Mouse (Mus musculus) adipose tissue, adult 10 weeks (tissue): Measurements from ENCODE around the gene Sbp. TPM values are rescaled to one million over a fixed set of nuclear protein-coding genes. Genes with fewer than 3 reads are reported as not detected.

Experiments
- polyA plus RNA-seq: library from polyadenylated mRNA; stranded (reverse); fragments of 350-450 nt; fragmentation: Illumina TruSeq; extraction: RNeasy Lipid Tissue Mini Kit (QIAGEN cat#74804); gene quantifications from one replicate; pipeline ENCODE4 v1.2.3, GENCODE M21; 2014; ENCODE audit warnings: low read depth, low replicate concordance

Gene Sbp
- not detected for polyA plus RNA-seq

DNA sequence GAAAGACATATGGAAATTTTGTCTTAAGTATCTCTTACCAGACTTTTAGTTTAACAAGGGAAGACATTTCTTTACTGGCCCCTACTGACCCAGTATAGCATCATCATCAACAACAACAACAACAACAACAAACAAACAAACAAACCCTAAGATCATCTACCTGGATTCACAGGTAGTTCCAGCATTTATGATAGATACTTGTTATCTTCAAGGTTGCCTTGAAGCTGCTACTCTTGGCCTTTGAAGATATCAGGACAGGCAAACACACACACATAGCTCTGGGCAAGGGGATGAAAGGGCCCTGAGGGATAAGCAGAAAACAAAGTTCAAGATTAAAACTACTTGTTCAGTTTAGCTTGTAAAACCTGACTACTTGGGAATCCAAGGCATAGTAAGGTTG lies at the start of gene Sbp:
TSS of gene Sbp (plus strand) at position 301 of the 400 bp plus-strand sequence.

DNA sequence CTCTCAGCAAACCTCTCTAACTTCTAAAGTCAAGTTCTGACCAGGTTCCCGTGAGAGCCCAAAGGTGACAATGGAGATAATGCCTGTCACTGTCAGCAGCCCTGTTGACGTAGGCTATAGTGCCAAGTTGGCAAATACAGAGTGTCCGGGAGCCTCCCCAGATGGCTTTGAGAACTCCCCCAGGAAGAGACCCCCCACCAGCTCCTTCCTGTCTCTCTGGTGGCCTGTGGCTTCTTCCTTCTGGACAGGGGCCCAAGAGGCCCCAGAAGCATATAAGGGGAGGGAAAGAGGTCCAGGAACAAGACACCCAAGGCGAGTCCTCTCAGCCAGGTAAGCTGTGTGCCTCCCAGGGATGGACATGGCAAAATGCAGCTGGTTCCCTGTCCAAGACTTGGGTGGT lies 24.3 kb upstream of the Sbp start, which contains the start of gene Dcpp3:
TSS of gene Dcpp3 (plus strand) at position 301 of the 400 bp plus-strand sequence.

DNA sequence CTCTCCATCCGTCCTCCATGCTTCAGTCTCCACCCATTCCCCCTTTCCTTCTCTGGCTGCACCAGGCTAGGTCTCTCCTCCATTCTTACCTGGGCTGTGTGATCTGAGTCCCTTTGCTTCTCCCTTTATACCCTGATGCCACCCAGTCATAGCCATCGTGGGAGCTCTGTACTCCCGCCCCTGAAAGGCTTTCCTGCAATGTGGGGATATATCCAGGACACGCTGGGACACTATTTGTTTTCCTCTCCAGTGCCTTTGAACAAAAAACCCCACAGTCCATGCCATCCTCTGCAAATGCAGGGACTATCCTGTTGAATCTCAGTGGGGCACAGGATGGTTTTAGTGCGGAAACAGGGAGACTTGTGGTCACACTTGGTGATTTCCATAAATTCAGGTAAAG lies 13.7 kb downstream of the Sbp start, which contains the start of gene Sbpl:
TSS of gene Sbpl (minus strand) at position 101 of the 400 bp plus-strand sequence.

DNA sequence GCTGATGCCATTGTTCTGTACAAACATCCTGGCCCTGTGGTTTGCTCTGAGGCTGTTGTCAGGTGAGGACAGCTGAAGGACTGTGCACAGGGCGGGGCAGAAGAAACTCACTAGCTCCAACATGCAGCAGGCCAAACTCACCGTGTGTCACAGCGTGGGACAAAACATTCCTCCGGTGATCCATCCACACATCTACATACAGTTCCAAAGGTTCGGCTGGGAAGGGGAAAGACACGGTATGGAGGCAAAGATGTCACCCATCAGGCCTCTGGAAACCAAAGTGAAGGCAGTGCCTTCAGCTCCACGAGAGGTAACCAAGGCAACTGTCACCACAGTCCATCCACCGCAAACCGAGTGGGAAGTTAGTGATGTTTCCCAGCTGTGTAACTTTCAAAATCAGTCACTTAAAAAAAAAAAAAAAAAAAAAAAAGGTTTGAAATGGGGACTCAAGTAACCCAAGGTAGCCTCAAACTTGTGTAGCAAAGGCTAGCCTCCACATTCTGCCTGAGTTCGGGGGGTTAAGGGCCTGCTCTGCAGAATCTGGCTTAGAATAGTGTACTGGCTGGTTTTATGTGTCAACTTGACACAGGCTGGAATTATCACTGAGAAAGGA lies 38.9 kb downstream of the Sbp start, which contains the start of gene Prss30:
TSS of gene Prss30 (minus strand) at position 270 of the 613 bp plus-strand sequence.

Other genes with a start within 250 kb of the Sbp start
- gene 1520401A03Rik, start 218.9 kb upstream of the Sbp start, polyA plus RNA-seq: 0.30 TPM
- 8.8 TPM for gene Pkmyt1, start 215.3 kb upstream of the Sbp start, polyA plus RNA-seq
- 19.4 TPM for gene Paqr4, start 200.8 kb upstream of the Sbp start, polyA plus RNA-seq
- gene Kremen2, start 195.8 kb upstream of the Sbp start, polyA plus RNA-seq: 0.24 TPM
- gene Flywch1, start 170.1 kb upstream of the Sbp start, polyA plus RNA-seq: 65.6 TPM
- gene Flywch2, start 155.6 kb upstream of the Sbp start, polyA plus RNA-seq: 16.1 TPM
- gene Srrm2, start 151.1 kb upstream of the Sbp start, polyA plus RNA-seq: 339 TPM
- 387 TPM for gene Elob, start 112.5 kb upstream of the Sbp start, polyA plus RNA-seq
- 1.4 TPM for gene Prss33, start 105.6 kb upstream of the Sbp start, polyA plus RNA-seq
- gene Prss32, start 97.8 kb upstream of the Sbp start, polyA plus RNA-seq: not detected
- 0.55 TPM for gene Prss41, start 97.5 kb upstream of the Sbp start, polyA plus RNA-seq
- 1.1 TPM for gene Prss21, start 73.6 kb upstream of the Sbp start, polyA plus RNA-seq
- not detected for gene Dcpp1, start 60.8 kb upstream of the Sbp start, polyA plus RNA-seq
- gene Dcpp2, start 60.8 kb upstream of the Sbp start, polyA plus RNA-seq: not detected
- gene Dcpp3, start 24.2 kb upstream of the Sbp start, polyA plus RNA-seq: not detected
- not detected for gene Sbpl, start 13.6 kb downstream of the Sbp start, polyA plus RNA-seq
- not detected for gene Prss30, start 38.9 kb downstream of the Sbp start, polyA plus RNA-seq
- gene Prss22, start 56.4 kb downstream of the Sbp start, polyA plus RNA-seq: not detected
- 0.67 TPM for gene Prss27, start 96.5 kb downstream of the Sbp start, polyA plus RNA-seq
- gene Kctd5, start 131.8 kb downstream of the Sbp start, polyA plus RNA-seq: 16.9 TPM
- 21.6 TPM for gene Pdpk1, start 209.3 kb downstream of the Sbp start, polyA plus RNA-seq
- gene Amdhd2, start 222.1 kb downstream of the Sbp start, polyA plus RNA-seq: 25.5 TPM
- 372 TPM for gene Atp6v0c, start 228.0 kb downstream of the Sbp start, polyA plus RNA-seq